Mouse (Mus musculus) thymus, adult 2 months (tissue): ENCODE data around the gene 2410002F23Rik.

Source experiments
- CTCF ChIP-seq: fragments of 200-500 bp; IDR thresholded peaks from 2 replicates; pipeline ENCODE4 v1.5.1; 2012; ENCODE audit warnings: mild to moderate bottlenecking, control low read depth, low read length, moderate library complexity, borderline replicate concordance; ENCODE audit not compliant: control insufficient read depth, poor library complexity, insufficient read depth; ENCODE audit errors: extremely low read depth
- POLR2A ChIP-seq: fragments of 200-500 bp; IDR thresholded peaks from 2 replicates; pipeline ENCODE4 v1.6.1; 2012; ENCODE audit warnings: mild to moderate bottlenecking, low read length, control low read depth, moderate library complexity; ENCODE audit not compliant: control insufficient read depth, poor library complexity, insufficient read depth; ENCODE audit errors: extremely low read depth

GRCm38 (mm10) chr7:44269397-44269796 lies 22.9 kb downstream of the 2410002F23Rik start:
- no peak for TF ChIP-seq CTCF
- TF ChIP-seq POLR2A, result no peak
